Mouse (Mus musculus): ENCODE results near the gene Ltbp4. TPM values are rescaled to one million over a fixed set of nuclear protein-coding genes. Genes with fewer than 3 reads are reported as not detected.
A peak's percentile ranks its signal among the peaks of the same experiment; 100 is the strongest.

Gene Ltbp4
- polyA plus RNA-seq, 1 experiment = 76.9 TPM

DNA sequence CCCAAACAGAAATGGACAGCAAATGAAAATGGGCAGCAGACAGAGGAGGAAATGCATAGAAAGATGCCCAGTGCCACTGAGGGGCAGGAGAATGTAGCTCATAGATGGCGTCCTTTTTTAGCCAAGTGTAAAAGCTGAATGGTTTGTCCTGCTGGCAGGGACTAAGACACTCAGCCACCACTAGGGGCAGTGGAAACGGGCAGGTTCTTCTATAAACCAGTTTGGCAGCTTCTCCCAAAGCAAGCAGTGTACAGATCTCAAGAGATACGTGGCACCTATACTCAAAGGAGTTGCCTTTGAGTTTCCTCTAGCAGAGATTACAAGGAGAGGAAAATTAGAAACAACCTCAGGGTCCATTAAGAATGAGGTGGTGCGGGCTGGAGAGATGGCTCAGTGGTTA lies 40.9 kb upstream of the Ltbp4 start:
- 20% methylated on average over 4 of the region's 4 CpGs for WGBS
- TF ChIP-seq CTCF (conservative IDR thresholded peaks at IDR 0.05; ENCODE audit: insufficient read depth, insufficient read length, low read depth, low read length) (peak; percentile 59; the same call in 1 of the 2 replicates), POLR2A (IDR thresholded peaks at IDR 0.05; ENCODE audit: low read depth, low read length) (no peak)
- no peaks in the 10 kb centered on the region for H3K27me3 ChIP-seq (replicated peaks; ENCODE audit: control insufficient read depth, insufficient read depth, low read length)
- H3K36me3 ChIP-seq (ENCODE audit: control insufficient read depth, insufficient read depth, low read length) = no peaks in the 10 kb centered on the region
- no peaks in the 10 kb centered on the region for H3K4me1 ChIP-seq (ENCODE audit: control insufficient read depth, insufficient read depth, low read length)
- no peak overlapping the region for H3K27ac ChIP-seq (ENCODE audit: insufficient read depth, low read depth, low read length)
- no peak overlapping the region for H3K4me3 ChIP-seq (ENCODE audit: insufficient read depth, low read depth, low read length)
- DNase-seq = peak; percentile 36

GRCm38 (mm10) chr7:27375274-27375673 lies 37.8 kb upstream of the Ltbp4 start:
- DNase-seq = no peak
- Histone ChIP-seq H3K4me1 (ENCODE audit: control insufficient read depth, insufficient read depth, low read length) (no peaks in the 10 kb centered on the region), H3K36me3 (ENCODE audit: control insufficient read depth, insufficient read depth, low read length) (no peaks in the 10 kb centered on the region), H3K27ac (ENCODE audit: insufficient read depth, low read depth, low read length) (no peak overlapping the region), H3K4me3 (ENCODE audit: insufficient read depth, low read depth, low read length) (no peak overlapping the region), H3K27me3 (replicated peaks; ENCODE audit: control insufficient read depth, insufficient read depth, low read length) (no peaks in the 10 kb centered on the region)
- TF ChIP-seq POLR2A (IDR thresholded peaks at IDR 0.05; ENCODE audit: low read depth, low read length) (no peak), CTCF (conservative IDR thresholded peaks at IDR 0.05; ENCODE audit: insufficient read depth, insufficient read length, low read depth, low read length) (no peak)
- WGBS = 3% methylated on average over 22 of the region's 22 CpGs

GRCm38 (mm10) chr7:27371715-27372462 lies 34.4 kb upstream of the Ltbp4 start:
- WGBS = 6% methylated on average over 44 of the region's 44 CpGs
- no peaks in the 10 kb centered on the region for H3K4me1 ChIP-seq (ENCODE audit: control insufficient read depth, insufficient read depth, low read length)
- H3K27me3 ChIP-seq (replicated peaks; ENCODE audit: control insufficient read depth, insufficient read depth, low read length) = no peaks in the 10 kb centered on the region
- no peak overlapping the region for H3K27ac ChIP-seq (ENCODE audit: insufficient read depth, low read depth, low read length)
- DNase-seq = no peak
- no peak overlapping the region for H3K4me3 ChIP-seq (ENCODE audit: insufficient read depth, low read depth, low read length)
- H3K36me3 ChIP-seq (ENCODE audit: control insufficient read depth, insufficient read depth, low read length) = no peaks in the 10 kb centered on the region
- no peak for TF ChIP-seq POLR2A (IDR thresholded peaks at IDR 0.05; ENCODE audit: low read depth, low read length)
- no peak for TF ChIP-seq CTCF (conservative IDR thresholded peaks at IDR 0.05; ENCODE audit: insufficient read depth, insufficient read length, low read depth, low read length)

GRCm38 (mm10) chr7:27369111-27369510 lies 31.6 kb upstream of the Ltbp4 start:
- H3K4me3 ChIP-seq (ENCODE audit: insufficient read depth, low read depth, low read length) = no peak overlapping the region
- H3K27ac ChIP-seq (ENCODE audit: insufficient read depth, low read depth, low read length) = no peak overlapping the region
- TF ChIP-seq CTCF (conservative IDR thresholded peaks at IDR 0.05; ENCODE audit: insufficient read depth, insufficient read length, low read depth, low read length) (no peak), POLR2A (IDR thresholded peaks at IDR 0.05; ENCODE audit: low read depth, low read length) (no peak)
- no peaks in the 10 kb centered on the region; the same call in 1 of the 2 replicates for H3K27me3 ChIP-seq (replicated peaks; ENCODE audit: control insufficient read depth, insufficient read depth, low read length)
- DNase-seq = no peak
- H3K4me1 ChIP-seq (ENCODE audit: control insufficient read depth, insufficient read depth, low read length) = no peaks in the 10 kb centered on the region
- WGBS = 76% methylated on average over 19 of the region's 19 CpGs
- H3K36me3 ChIP-seq (ENCODE audit: control insufficient read depth, insufficient read depth, low read length) = no peaks in the 10 kb centered on the region

DNA sequence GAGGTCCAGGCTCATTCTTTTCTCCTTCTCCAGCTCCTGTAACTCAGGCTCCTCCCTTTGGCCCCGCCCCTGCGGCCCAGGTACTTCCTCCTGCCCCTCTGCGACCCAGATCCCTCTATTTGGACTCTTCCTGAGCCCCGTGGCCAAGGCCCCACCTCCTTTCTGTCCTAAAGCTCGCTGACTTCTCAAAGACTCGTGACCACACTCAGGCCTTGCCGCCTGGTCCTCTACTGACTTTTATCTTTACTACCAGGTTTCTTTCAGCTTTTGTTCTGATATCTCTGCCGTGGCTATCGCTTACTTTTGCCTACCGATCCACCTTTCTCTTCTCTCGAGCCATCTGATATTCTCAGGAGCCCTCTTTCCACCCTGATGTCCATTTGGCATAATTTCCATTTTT lies 30.5 kb upstream of the Ltbp4 start:
- no peak for DNase-seq
- TF ChIP-seq POLR2A (IDR thresholded peaks at IDR 0.05; ENCODE audit: low read depth, low read length) = no peak
- no peak for TF ChIP-seq CTCF (conservative IDR thresholded peaks at IDR 0.05; ENCODE audit: insufficient read depth, insufficient read length, low read depth, low read length)
- Histone ChIP-seq H3K4me1 (ENCODE audit: control insufficient read depth, insufficient read depth, low read length) (no peaks in the 10 kb centered on the region), H3K27ac (ENCODE audit: insufficient read depth, low read depth, low read length) (no peak overlapping the region), H3K36me3 (ENCODE audit: control insufficient read depth, insufficient read depth, low read length) (no peaks in the 10 kb centered on the region), H3K27me3 (replicated peaks; ENCODE audit: control insufficient read depth, insufficient read depth, low read length) (no peaks in the 10 kb centered on the region; the same call in 1 of the 2 replicates), H3K4me3 (ENCODE audit: insufficient read depth, low read depth, low read length) (no peak overlapping the region)
- WGBS = 25% methylated on average over 11 of the region's 11 CpGs

GRCm38 (mm10) chr7:27366082-27366844 lies 28.8 kb upstream of the Ltbp4 start:
- H3K36me3 ChIP-seq (ENCODE audit: control insufficient read depth, insufficient read depth, low read length) = no peaks in the 10 kb centered on the region
- H3K4me1 ChIP-seq (ENCODE audit: control insufficient read depth, insufficient read depth, low read length) = no peaks in the 10 kb centered on the region
- no peak for DNase-seq
- H3K27me3 ChIP-seq (replicated peaks; ENCODE audit: control insufficient read depth, insufficient read depth, low read length) = no peaks in the 10 kb centered on the region; the same call in 1 of the 2 replicates
- no peak overlapping the region for H3K4me3 ChIP-seq (ENCODE audit: insufficient read depth, low read depth, low read length)
- no peak for TF ChIP-seq POLR2A (IDR thresholded peaks at IDR 0.05; ENCODE audit: low read depth, low read length)
- no peak for TF ChIP-seq CTCF (conservative IDR thresholded peaks at IDR 0.05; ENCODE audit: insufficient read depth, insufficient read length, low read depth, low read length)
- H3K27ac ChIP-seq (ENCODE audit: insufficient read depth, low read depth, low read length) = no peak overlapping the region
- 52% methylated on average over 21 of the region's 21 CpGs for WGBS

DNA sequence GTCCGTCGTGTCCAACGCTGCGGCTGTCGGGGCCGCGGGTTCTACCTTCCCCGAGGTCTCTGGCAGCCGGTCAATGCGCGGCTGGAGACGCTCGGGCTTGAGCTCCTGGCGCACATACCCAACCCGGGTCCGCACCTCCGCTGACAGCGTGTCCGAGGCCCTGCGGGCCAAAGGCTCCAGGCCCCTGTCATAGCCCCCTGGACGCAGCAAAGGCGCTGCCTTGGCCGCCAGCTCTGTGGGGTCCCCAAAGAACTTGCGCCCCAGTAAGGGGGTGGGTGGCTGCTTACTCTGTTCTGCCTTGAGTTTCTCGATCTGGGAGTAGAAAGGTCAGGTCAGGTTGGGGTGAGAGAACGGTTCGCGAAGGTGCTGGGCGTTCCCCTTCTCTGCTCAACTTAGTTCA lies 26.9 kb upstream of the Ltbp4 start:
- 6% methylated on average over 29 of the region's 29 CpGs for WGBS
- no peaks in the 10 kb centered on the region; the same call in 1 of the 2 replicates for H3K27me3 ChIP-seq (replicated peaks; ENCODE audit: control insufficient read depth, insufficient read depth, low read length)
- no peak for TF ChIP-seq CTCF (conservative IDR thresholded peaks at IDR 0.05; ENCODE audit: insufficient read depth, insufficient read length, low read depth, low read length)
- no peak for TF ChIP-seq POLR2A (IDR thresholded peaks at IDR 0.05; ENCODE audit: low read depth, low read length)

More for the DNA sequence above, 26.9 kb upstream of the Ltbp4 start:
- Histone ChIP-seq H3K27ac (ENCODE audit: insufficient read depth, low read depth, low read length) (no peak overlapping the region), H3K4me1 (ENCODE audit: control insufficient read depth, insufficient read depth, low read length) (no peaks in the 10 kb centered on the region), H3K36me3 (ENCODE audit: control insufficient read depth, insufficient read depth, low read length) (no peaks in the 10 kb centered on the region), H3K4me3 (ENCODE audit: insufficient read depth, low read depth, low read length) (no peak overlapping the region)
- DNase-seq = no peak

All from kidney, adult 2 months (tissue).